Mouse (Mus musculus) C2C12 (cell line): ENCODE results near the gene Kctd21. TPM values are rescaled to one million over a fixed set of nuclear protein-coding genes. Genes with fewer than 3 reads are reported as not detected.

Experiments
- H3K27me3 ChIP-seq: one replicate; pipeline ENCODE4 v1.6.1; 2011; ENCODE audit not compliant: control insufficient read depth, insufficient read depth, insufficient read length
- H3K36me3 ChIP-seq: one replicate; pipeline ENCODE4 v1.6.1; 2011; ENCODE audit not compliant: control insufficient read depth, insufficient read depth
- H3K4me3 ChIP-seq: one replicate; pipeline ENCODE4 v1.5.1; 2011; ENCODE audit warnings: mild to moderate bottlenecking, control low read depth; ENCODE audit not compliant: poor library complexity, insufficient read depth, severe bottlenecking
- H3K79me2 ChIP-seq: one replicate; pipeline ENCODE4 v1.6.1; 2011; ENCODE audit not compliant: control insufficient read depth, insufficient read depth
- H3K79me3 ChIP-seq: one replicate; pipeline ENCODE4 v1.6.1; 2011; ENCODE audit warnings: low read depth, control low read depth
- H3ac ChIP-seq: one replicate; pipeline ENCODE3; 2011; ENCODE audit warnings: low read depth; ENCODE audit not compliant: control insufficient read depth, insufficient read length
- CEBPB ChIP-seq: IDR thresholded peaks from one replicate; pipeline ENCODE4 v1.6.1; 2011; ENCODE audit warnings: low read depth, mild to moderate bottlenecking, control low read depth, moderate library complexity
- CTCF ChIP-seq: IDR thresholded peaks from one replicate; pipeline ENCODE4 v1.5.1; 2011; ENCODE audit not compliant: control insufficient read depth, insufficient read depth, insufficient read length
- FOSL1 ChIP-seq: IDR thresholded peaks from one replicate; pipeline ENCODE4 v1.8.0; 2011; ENCODE audit warnings: mild to moderate bottlenecking, low read length; ENCODE audit not compliant: poor library complexity, insufficient read depth, severe bottlenecking
- MAX ChIP-seq: IDR thresholded peaks from one replicate; pipeline ENCODE4 v1.6.1; 2011; ENCODE audit warnings: mild to moderate bottlenecking, control low read depth
- MYOD1 ChIP-seq: IDR thresholded peaks from one replicate; pipeline ENCODE4 v1.6.1; 2011; ENCODE audit warnings: low read depth; ENCODE audit not compliant: control insufficient read depth, insufficient read length
- MYOG ChIP-seq: IDR thresholded peaks from one replicate; pipeline ENCODE4 v1.6.1; 2011; ENCODE audit not compliant: control insufficient read depth, insufficient read length; ENCODE audit errors: extremely low read depth
- USF1 ChIP-seq: IDR thresholded peaks from one replicate; pipeline ENCODE4 v1.6.1; 2011; ENCODE audit warnings: low read depth, mild to moderate bottlenecking, control low read depth, moderate library complexity
- polyA plus RNA-seq: library from polyadenylated mRNA; unstranded; fragments of >200 nt; fragmentation: generic; extraction: Trizol; gene quantifications from one replicate; pipeline ENCODE4 v1.2.1, GENCODE M21; 2012; ENCODE audit warnings: missing spikeins

Gene Kctd21
- polyA plus RNA-seq, 1 experiment = 0.77 TPM

DNA sequence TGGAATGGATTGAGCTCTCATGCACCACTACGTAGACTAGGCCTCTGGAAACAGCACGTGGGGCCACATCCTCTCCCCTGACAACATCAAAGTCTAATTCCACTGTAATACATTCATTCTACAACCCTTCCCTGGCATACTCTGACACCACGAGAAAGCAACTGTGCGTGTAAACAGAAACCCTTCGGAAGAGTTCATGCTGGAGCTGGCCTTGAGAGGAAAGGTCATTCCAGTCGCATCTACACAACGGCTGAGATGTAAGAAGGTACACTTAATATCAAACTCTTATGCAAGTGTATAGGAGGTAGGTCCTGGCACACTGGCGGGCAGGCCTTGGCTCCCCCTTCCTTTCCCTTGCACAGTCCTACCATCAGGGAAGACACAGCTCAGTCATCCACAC lies 7.8 kb upstream of the Kctd21 start:
- Histone ChIP-seq H3ac (no peak overlapping the region), H3K79me3 (no peaks in the 10 kb centered on the region), H3K4me3 (no peak overlapping the region), H3K27me3 (no peaks in the 10 kb centered on the region), H3K79me2 (no peaks in the 10 kb centered on the region), H3K36me3 (no peaks in the 10 kb centered on the region)
- TF ChIP-seq FOSL1 = no peak
- no peak for TF ChIP-seq MYOG
- no peak for TF ChIP-seq CEBPB
- no peak for TF ChIP-seq MYOD1
- no peak for TF ChIP-seq USF1

DNA sequence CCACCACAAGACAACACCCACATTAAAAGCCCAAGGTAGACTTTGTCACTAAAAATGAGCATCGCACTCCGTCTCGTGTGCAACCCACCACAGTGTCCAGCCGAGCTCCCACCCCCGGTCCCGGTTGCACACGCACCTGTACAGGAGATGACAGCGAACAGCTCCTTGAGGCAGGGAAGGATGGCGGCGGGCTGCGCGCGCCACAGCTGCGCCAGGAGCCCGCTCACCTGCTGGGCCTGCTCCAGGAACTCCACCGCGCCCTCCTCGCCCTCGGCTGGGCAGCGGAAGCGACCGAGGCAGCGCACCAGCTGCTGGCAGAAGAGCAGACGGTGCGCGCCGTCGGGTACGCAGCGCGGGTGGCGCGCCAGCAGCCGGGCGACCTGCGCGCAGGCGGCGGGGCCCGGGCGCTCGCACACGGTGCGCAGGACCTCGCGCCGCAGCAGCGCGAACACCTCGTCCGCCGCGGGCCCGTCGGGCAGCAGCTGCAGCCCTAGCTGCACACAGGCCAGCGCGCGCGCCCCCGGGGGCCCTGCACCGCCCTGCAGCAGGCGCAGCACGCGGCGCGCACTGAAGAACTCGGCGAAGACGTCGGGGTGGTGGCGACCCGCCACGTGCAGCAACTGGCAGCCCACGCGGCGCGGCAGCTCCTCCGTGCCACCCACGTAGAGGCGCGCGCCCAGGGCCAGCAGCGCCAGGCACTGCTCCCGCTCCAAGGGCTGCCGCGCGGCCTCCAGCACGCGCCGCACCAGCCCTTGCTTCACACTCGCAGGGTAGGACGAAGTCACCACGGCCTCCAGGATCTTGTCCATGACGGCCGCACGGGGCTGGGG lies 6.8 kb upstream of the Kctd21 start:
- Histone ChIP-seq H3K27me3 (no peaks in the 10 kb centered on the region), H3K36me3 (no peaks in the 10 kb centered on the region), H3ac (no peak overlapping the region), H3K4me3 (no peak overlapping the region), H3K79me2 (no peaks in the 10 kb centered on the region), H3K79me3 (no peaks in the 10 kb centered on the region)
- TF ChIP-seq CTCF (no peak), MAX (no peak), FOSL1 (no peak), MYOD1 (no peak), MYOG (no peak), USF1 (no peak), CEBPB (no peak)

DNA sequence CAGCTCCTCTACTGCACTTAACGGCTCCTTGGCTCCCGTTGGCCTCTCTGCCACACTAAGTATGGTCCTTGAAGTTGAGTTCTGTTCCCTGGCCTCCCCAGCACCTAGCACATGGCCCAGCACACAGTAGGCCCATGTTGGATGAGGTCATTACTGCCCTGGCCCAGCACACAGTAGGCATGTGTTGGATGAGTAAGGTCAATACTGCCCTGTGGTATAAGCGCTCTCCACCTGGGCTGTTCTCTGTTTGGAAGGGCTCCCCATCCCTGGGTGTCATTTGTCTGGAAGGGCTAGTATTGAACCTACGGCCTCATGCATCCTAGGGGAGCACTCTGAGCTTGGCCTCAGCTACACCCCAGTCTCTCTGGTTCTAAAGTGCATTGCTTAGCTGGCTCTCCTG lies 4.8 kb upstream of the Kctd21 start:
- Histone ChIP-seq H3K4me3 (no peak overlapping the region), H3ac (no peak overlapping the region), H3K27me3 (no peaks in the 10 kb centered on the region), H3K36me3 (no peaks in the 10 kb centered on the region), H3K79me3 (no peaks in the 10 kb centered on the region), H3K79me2 (no peaks in the 10 kb centered on the region)
- TF ChIP-seq CEBPB (no peak), FOSL1 (no peak), MAX (no peak), MYOD1 (no peak), MYOG (no peak), USF1 (no peak), CTCF (no peak)

DNA sequence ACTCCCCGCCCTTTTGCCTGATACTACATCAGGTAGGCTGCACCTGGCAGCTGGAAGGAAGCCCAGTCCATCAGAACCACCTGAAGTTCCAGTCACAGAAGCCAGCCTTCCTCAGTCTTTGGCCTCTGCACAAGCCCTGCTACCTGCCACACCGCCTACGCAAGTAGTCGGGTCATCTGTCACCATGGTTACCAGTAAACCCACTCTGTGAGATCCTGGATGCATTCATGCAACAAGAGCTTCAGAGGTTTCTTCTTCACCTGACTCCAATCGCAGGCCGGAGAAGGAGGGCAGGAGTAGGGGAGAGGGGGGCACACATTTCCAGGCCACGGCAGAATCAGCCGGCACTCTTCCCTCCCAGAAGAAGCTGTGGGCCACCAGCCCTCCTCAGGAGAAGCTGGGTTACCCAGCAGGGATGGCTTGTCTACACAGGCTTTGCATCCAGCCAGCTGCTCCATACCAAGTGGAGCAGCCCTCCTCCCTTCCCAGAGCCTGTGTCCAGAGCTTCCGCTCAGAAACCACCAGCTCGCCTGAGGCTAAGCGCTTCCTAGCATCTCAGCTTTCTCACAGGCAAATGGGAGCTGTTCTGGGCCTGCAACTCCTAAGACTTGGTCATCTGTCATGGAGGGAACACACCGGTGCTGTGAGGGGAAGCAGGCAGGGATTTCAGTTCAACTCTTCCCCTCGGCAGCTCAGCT lies 3.1 kb upstream of the Kctd21 start:
- Histone ChIP-seq H3K79me3 (no peaks in the 10 kb centered on the region), H3K27me3 (no peaks in the 10 kb centered on the region)

DNA sequence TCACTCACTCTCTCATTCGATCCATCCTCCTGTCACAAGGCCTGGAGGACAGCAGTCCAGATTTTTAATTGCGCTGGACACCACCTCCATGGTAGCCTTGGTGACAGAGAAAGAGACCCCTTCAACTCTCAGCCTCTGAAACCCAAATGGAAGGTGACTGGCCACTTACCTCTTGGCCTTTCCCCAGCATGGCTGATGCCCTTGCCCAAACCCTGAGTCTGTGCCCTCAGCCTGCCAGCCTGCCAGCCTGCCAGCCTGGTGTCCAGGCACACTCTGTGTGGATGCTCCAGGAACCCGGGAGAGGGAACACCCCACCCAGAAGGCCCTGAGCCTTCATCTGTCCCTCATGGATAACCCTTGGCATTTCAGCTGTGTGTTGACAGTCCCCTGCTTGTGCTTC lies 2.5 kb upstream of the Kctd21 start:
- no peak for TF ChIP-seq CTCF
- TF ChIP-seq FOSL1 = no peak
- no peak for TF ChIP-seq CEBPB
- TF ChIP-seq MAX = no peak
- TF ChIP-seq MYOG = no peak
- TF ChIP-seq MYOD1 = no peak
- TF ChIP-seq USF1 = no peak
- Histone ChIP-seq H3K27me3 (no peaks in the 10 kb centered on the region), H3K79me2 (no peaks in the 10 kb centered on the region), H3K36me3 (no peaks in the 10 kb centered on the region), H3K79me3 (no peaks in the 10 kb centered on the region), H3K4me3 (no peak overlapping the region), H3ac (no peak overlapping the region)

More for the DNA sequence above, 3.1 kb upstream of the Kctd21 start:
- no peak for TF ChIP-seq CTCF
- no peak for TF ChIP-seq MYOG
- no peak for TF ChIP-seq USF1
- no peak for TF ChIP-seq CEBPB
- no peak for TF ChIP-seq MYOD1
- TF ChIP-seq MAX = no peak
- TF ChIP-seq FOSL1 = no peak
- Histone ChIP-seq H3ac (no peak overlapping the region), H3K36me3 (no peaks in the 10 kb centered on the region), H3K4me3 (no peak overlapping the region), H3K79me2 (no peaks in the 10 kb centered on the region)
